In genomic region chr16:22545799-22546198, GRCm38 (mm10) we compare ENCODE assay signal across 9 mouse cellular contexts.
DNase-seq lines count a peak whose midpoint lies in the region; ATAC-seq and TF ChIP-seq lines count a peak whose summit lies in the region.
"Had no signal": no experiment of that assay in that cellular context is flagged by ENCODE, and none has a peak within 500 bp of the region (broad histone marks: within the 10 kb centered on the region; RNA-seq: fewer than 3 reads in every experiment).

No protein-coding gene starts in this region.

- no peak for DNase-seq in heart, embryonic 10.5 days (ENCODE audit: low spot score)
- DNase-seq in heart, postnatal 10 days, result no peak
- DNase-seq in lung, postnatal 14 days, result no peak
- DNase-seq in brain, embryonic 14.5 days (ENCODE audit: low read depth), result peak; percentile 28
- DNase-seq in midbrain, postnatal 0 days (ENCODE audit: low spot score), result no peak
- no peak for DNase-seq in cerebellum, postnatal 4 days (ENCODE audit: low spot score in 2 of 2)
- DNase-seq: kidney, adult 8-10 months had no signal

- 78% methylated on average over 8 of the region's 8 CpGs for WGBS in heart, embryonic 10.5 days
- 53% methylated on average over 8 of the region's 8 CpGs for WGBS in lung, embryonic 15.5 days
- WGBS in midbrain, postnatal 0 days, result 60% methylated on average over 8 of the region's 8 CpGs

- no peak overlapping the region; the same call in 1 of the 2 replicates for H3K4me2 ChIP-seq in lung, embryonic 15.5 days
- H3K4me2 ChIP-seq in midbrain, postnatal 0 days (ENCODE audit: low read depth, low read length, poor library complexity, severe bottlenecking), result no peak overlapping the region

- peaks cover 54% of the 10 kb centered on the region for H3K4me1 ChIP-seq in heart, embryonic 10.5 days
- H3K4me1 ChIP-seq in lung, embryonic 15.5 days, result peaks cover 41% of the 10 kb centered on the region
- H3K4me1 ChIP-seq in midbrain, postnatal 0 days (ENCODE audit: insufficient read depth, low read length), result peaks cover 7% of the 10 kb centered on the region; the same call in 1 of the 2 replicates

- ATAC-seq in lung, embryonic 15.5 days (ENCODE audit: borderline replicate concordance, extremely low read depth, low FRiP score, low TSS enrichment), result no peak
- no peak for ATAC-seq in midbrain, postnatal 0 days (ENCODE audit: low FRiP score)
- no peak for ATAC-seq in megakaryocyte-erythroid progenitor cell, adult 5-6 weeks (replicated peaks; ENCODE audit: low FRiP score, low TSS enrichment, poor library complexity, severe bottlenecking)

- H3K27me3 ChIP-seq in heart, embryonic 10.5 days (ENCODE audit: insufficient read depth, poor library complexity, severe bottlenecking), result no peaks in the 10 kb centered on the region
- H3K27me3 ChIP-seq in lung, embryonic 15.5 days, result no peaks in the 10 kb centered on the region
- H3K27me3 ChIP-seq in midbrain, postnatal 0 days (ENCODE audit: insufficient read depth, low read length), result no peaks in the 10 kb centered on the region; the same call in 1 of the 2 replicates

- no peak for TF ChIP-seq POLR2A in brain, embryonic 14.5 days (IDR thresholded peaks at IDR 0.05; ENCODE audit: borderline replicate concordance, extremely low read depth, insufficient read depth, insufficient read length, poor library complexity, severe bottlenecking)

- no peaks in the 10 kb centered on the region for H3K36me3 ChIP-seq in heart, embryonic 10.5 days
- no peaks in the 10 kb centered on the region for H3K36me3 ChIP-seq in lung, embryonic 15.5 days
- H3K36me3 ChIP-seq in midbrain, postnatal 0 days (ENCODE audit: insufficient read depth, low read length), result no peaks in the 10 kb centered on the region

- no peak overlapping the region for H3K4me3 ChIP-seq in heart, embryonic 10.5 days
- no peak overlapping the region for H3K4me3 ChIP-seq in lung, embryonic 15.5 days
- no peak overlapping the region for H3K4me3 ChIP-seq in midbrain, postnatal 0 days (ENCODE audit: low read depth, low read length)

- intact Hi-C loops in heart, postnatal 10 days (cut with DNase I), result no loop called here

- peak overlapping the region; percentile 86 for H3K27ac ChIP-seq in heart, embryonic 10.5 days
- peak overlapping the region; percentile 87 for H3K27ac ChIP-seq in lung, embryonic 15.5 days
- H3K27ac ChIP-seq in midbrain, postnatal 0 days (ENCODE audit: low read depth, low read length), result peak overlapping the region; percentile 74

- no peak overlapping the region for H3K9ac ChIP-seq in lung, embryonic 15.5 days
- H3K9ac ChIP-seq in midbrain, postnatal 0 days (replicated peaks; ENCODE audit: low read length, poor library complexity, severe bottlenecking), result no peak overlapping the region

- H3K9me3 ChIP-seq in heart, embryonic 10.5 days, result no peaks in the 10 kb centered on the region
- no peaks in the 10 kb centered on the region for H3K9me3 ChIP-seq in lung, embryonic 15.5 days
- H3K9me3 ChIP-seq in midbrain, postnatal 0 days (ENCODE audit: low read length), result no peaks in the 10 kb centered on the region

- TF ChIP-seq CTCF in brain, embryonic 14.5 days (IDR thresholded peaks at IDR 0.05; ENCODE audit: borderline replicate concordance, extremely low read depth, insufficient read depth, insufficient read length), result no peak
- TF ChIP-seq CTCF in midbrain, postnatal 0 days (IDR thresholded peaks at IDR 0.05), result no peak
